23 mouse cellular contexts compared by ENCODE assay signal in the genomic region with DNA sequence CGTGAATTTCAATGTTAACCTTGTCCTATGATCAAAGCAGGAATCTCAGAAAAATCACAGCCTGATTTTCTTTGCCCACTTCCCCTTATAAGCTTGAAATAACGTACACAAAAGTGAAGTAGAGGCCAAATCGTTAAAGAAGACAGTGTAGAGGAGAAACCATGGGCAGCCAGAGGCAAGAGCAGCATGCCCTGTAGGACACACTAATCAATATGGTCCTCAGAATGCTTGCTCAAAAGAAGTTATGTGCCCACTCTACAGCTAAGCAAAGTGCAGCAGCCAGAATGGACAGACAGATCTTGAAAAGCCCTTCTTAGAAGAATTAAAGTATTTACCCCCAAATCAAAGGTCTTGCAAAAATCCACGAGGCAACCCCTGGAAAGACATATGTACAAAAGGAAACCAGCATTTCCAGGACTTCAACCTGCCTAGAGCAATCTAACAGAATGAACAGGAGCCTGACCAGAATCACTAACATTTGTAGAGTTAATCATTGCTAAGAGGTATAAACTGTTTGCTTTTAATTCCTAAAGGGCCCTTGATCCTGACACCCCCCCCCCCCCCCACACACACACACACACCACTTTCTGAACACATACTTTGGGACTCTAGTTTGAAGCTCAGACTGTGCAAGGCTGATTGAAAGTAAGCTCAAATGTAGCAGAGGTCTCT. TPM values are rescaled to one million over a fixed set of nuclear protein-coding genes. Genes with fewer than 3 reads are reported as not detected.
DNase-seq lines count a peak whose midpoint lies in the region; ATAC-seq and TF ChIP-seq lines count a peak whose summit lies in the region.
"Had no signal": no experiment of that assay in that cellular context is flagged by ENCODE, and none has a peak within 500 bp of the region (broad histone marks: within the 10 kb centered on the region; RNA-seq: fewer than 3 reads in every experiment).

No protein-coding gene starts in this region.

- H3K4me3 ChIP-seq in kidney, embryonic 16.5 days (ENCODE audit: low read length), result no peak overlapping the region
- no peak overlapping the region for H3K4me3 ChIP-seq in lung, postnatal 0 days (ENCODE audit: low read depth, low read length)
- no peak overlapping the region for H3K4me3 ChIP-seq in liver, embryonic 13.5 days (replicated peaks)
- H3K4me3 ChIP-seq in liver, postnatal 0 days (ENCODE audit: low read depth, low read length), result no peak overlapping the region
- H3K4me3 ChIP-seq: embryonic facial prominence, embryonic 10.5 days; heart, adult 2 months; heart, embryonic 13.5 days; hindbrain, embryonic 12.5 days; limb, embryonic 13.5 days had no signal

- H3K4me2 ChIP-seq in kidney, embryonic 16.5 days (replicated peaks; ENCODE audit: low read depth, low read length), result no peak overlapping the region
- H3K4me2 ChIP-seq in lung, postnatal 0 days (replicated peaks; ENCODE audit: low read depth, low read length), result no peak overlapping the region
- no peak overlapping the region for H3K4me2 ChIP-seq in liver, embryonic 13.5 days
- peak overlapping the region; percentile 57 for H3K4me2 ChIP-seq in liver, postnatal 0 days (ENCODE audit: low read depth, low read length)
- H3K4me2 ChIP-seq: heart, embryonic 13.5 days; hindbrain, embryonic 12.5 days; limb, embryonic 13.5 days had no signal

- H3K27me3 ChIP-seq in kidney, embryonic 16.5 days (ENCODE audit: insufficient read depth, low read length), result no peaks in the 10 kb centered on the region
- H3K27me3 ChIP-seq in lung, postnatal 0 days (replicated peaks; ENCODE audit: insufficient read depth, low read length), result no peaks in the 10 kb centered on the region
- peaks cover 5% of the 10 kb centered on the region; the same call in 1 of the 2 replicates for H3K27me3 ChIP-seq in liver, embryonic 13.5 days
- no peaks in the 10 kb centered on the region for H3K27me3 ChIP-seq in liver, postnatal 0 days (ENCODE audit: insufficient read depth, low read length)
- H3K27me3 ChIP-seq: heart, embryonic 13.5 days; hindbrain, embryonic 12.5 days; limb, embryonic 13.5 days had no signal

- 58% methylated on average over 4 of the region's 4 CpGs for WGBS in kidney, embryonic 16.5 days
- 50% methylated on average over 4 of the region's 4 CpGs for WGBS in lung, postnatal 0 days
- 31% methylated on average over 4 of the region's 4 CpGs for WGBS in liver, embryonic 13.5 days (ENCODE audit: insufficient replicate concordance)
- 29% methylated on average over 4 of the region's 4 CpGs for WGBS in liver, postnatal 0 days (ENCODE audit: insufficient replicate concordance)

- ATAC-seq in kidney, embryonic 16.5 days (ENCODE audit: low FRiP score, low TSS enrichment), result peak; percentile 46; the same call in 1 of the 2 replicates
- ATAC-seq in lung, postnatal 0 days, result no peak
- peak; percentile 63 for ATAC-seq in liver, embryonic 13.5 days (ENCODE audit: low read depth)
- ATAC-seq in liver, postnatal 0 days, result peak; percentile 71
- ATAC-seq: midbrain, embryonic 16.5 days had no signal

- TF ChIP-seq CTCF in lung, postnatal 0 days (IDR thresholded peaks at IDR 0.05), result no peak
- TF ChIP-seq CTCF in liver, postnatal 0 days (IDR thresholded peaks at IDR 0.05; ENCODE audit: low read depth), result no peak

- 0 out of 2 replicates have a peak overlapping the region, but pooled peaks have one; percentile 38 for H3K27ac ChIP-seq in kidney, embryonic 16.5 days (ENCODE audit: low read length)
- no peak overlapping the region for H3K27ac ChIP-seq in lung, postnatal 0 days (ENCODE audit: low read length)
- peak overlapping the region; percentile 53; the same call in 1 of the 2 replicates for H3K27ac ChIP-seq in liver, embryonic 13.5 days
- peak overlapping the region; percentile 70 for H3K27ac ChIP-seq in liver, postnatal 0 days (ENCODE audit: low read depth)
- H3K27ac ChIP-seq: embryonic facial prominence, embryonic 10.5 days; heart, embryonic 13.5 days; hindbrain, embryonic 12.5 days; limb, embryonic 13.5 days; macrophage had no signal

- peaks cover 20% of the 10 kb centered on the region; the same call in 1 of the 2 replicates for H3K4me1 ChIP-seq in kidney, embryonic 16.5 days (ENCODE audit: insufficient read depth, low read length)
- H3K4me1 ChIP-seq in lung, postnatal 0 days (ENCODE audit: insufficient read depth, low read depth, low read length), result no peaks in the 10 kb centered on the region
- H3K4me1 ChIP-seq in liver, embryonic 13.5 days (replicated peaks), result no peaks in the 10 kb centered on the region
- H3K4me1 ChIP-seq in liver, postnatal 0 days (ENCODE audit: insufficient read depth), result no peaks in the 10 kb centered on the region

- no peaks in the 10 kb centered on the region for H3K9me3 ChIP-seq in kidney, embryonic 16.5 days (ENCODE audit: low read length)
- no peaks in the 10 kb centered on the region for H3K9me3 ChIP-seq in lung, postnatal 0 days (ENCODE audit: low read length)
- no peaks in the 10 kb centered on the region for H3K9me3 ChIP-seq in liver, embryonic 13.5 days (replicated peaks)
- H3K9me3 ChIP-seq in liver, postnatal 0 days (ENCODE audit: low read length), result no peaks in the 10 kb centered on the region
- H3K9me3 ChIP-seq: embryonic facial prominence, embryonic 10.5 days; heart, embryonic 13.5 days; hindbrain, embryonic 12.5 days; limb, embryonic 13.5 days had no signal

- H3K9ac ChIP-seq in kidney, embryonic 16.5 days (replicated peaks; ENCODE audit: low read length), result no peak overlapping the region
- no peak overlapping the region for H3K9ac ChIP-seq in lung, postnatal 0 days (replicated peaks; ENCODE audit: low read depth)
- no peak overlapping the region for H3K9ac ChIP-seq in liver, embryonic 13.5 days
- no peak overlapping the region for H3K9ac ChIP-seq in liver, postnatal 0 days (replicated peaks)
- H3K9ac ChIP-seq: heart, embryonic 13.5 days; hindbrain, embryonic 12.5 days; limb, embryonic 13.5 days had no signal

- H3K36me3 ChIP-seq in kidney, embryonic 16.5 days (ENCODE audit: insufficient read depth, low read length), result no peaks in the 10 kb centered on the region
- H3K36me3 ChIP-seq in lung, postnatal 0 days (ENCODE audit: insufficient read depth, low read length), result no peaks in the 10 kb centered on the region
- H3K36me3 ChIP-seq in liver, embryonic 13.5 days, result no peaks in the 10 kb centered on the region
- no peaks in the 10 kb centered on the region for H3K36me3 ChIP-seq in liver, postnatal 0 days (replicated peaks; ENCODE audit: insufficient read depth, low read length)
- H3K36me3 ChIP-seq: embryonic facial prominence, embryonic 10.5 days; heart, embryonic 13.5 days; hindbrain, embryonic 12.5 days; limb, embryonic 13.5 days had no signal

- TF ChIP-seq EP300 in lung, postnatal 0 days (IDR thresholded peaks at IDR 0.05), result no peak
- no peak for TF ChIP-seq EP300 in liver, postnatal 0 days (IDR thresholded peaks at IDR 0.05; ENCODE audit: low read depth)

- DNase-seq in kidney, postnatal 10 days, result no peak
- DNase-seq in lung, postnatal 0 days (ENCODE audit: low spot score), result peak; percentile 49
- DNase-seq in lung, postnatal 25 days (ENCODE audit: low spot score), result no peak
- no peak for DNase-seq in liver, embryonic 13.5 days
- DNase-seq in liver, postnatal 0 days, result no peak
- no peak for DNase-seq in heart, adult 11 months
- DNase-seq: adrenal gland, adult 2 months; cerebellum, adult 11-12 months; cerebellum, postnatal 10 days; gastrocnemius, postnatal 25 days; heart, adult 2 months; heart, postnatal 14 days; layer of hippocampus, adult 9-11 months; right cerebral cortex, adult 18-20 months; thymus, adult 2 months; thymus, postnatal 4 days had no signal

RNA-seq across cellular contexts. Expression of a gene that starts 9.8 kb away (rescaled TPM):
- polyA plus RNA-seq in kidney, embryonic 16.5 days (2015; fragmentation: Nextera tagmentation; extraction: Ambion mirVana), result 24.5 and 27.4 TPM in 2 replicates
- 4.0 and 4.8 TPM in 2 replicates for polyA plus RNA-seq in lung, postnatal 0 days (2015; fragmentation: Nextera tagmentation; extraction: Ambion mirVana)
- polyA plus RNA-seq in liver, embryonic 13.5 days (2015; fragmentation: Nextera tagmentation; extraction: Ambion mirVana), result 1.4 and 2.5 TPM in 2 replicates
- 4.4 and 7.1 TPM in 2 replicates for polyA plus RNA-seq in liver, postnatal 0 days (2015; fragmentation: Nextera tagmentation; extraction: Ambion mirVana)
